Mouse (Mus musculus): ENCODE measurements at regions not wholly inside any gene's neighbourhood (a gene's known extent, or its start where the extent isn't known, plus 50 kb on each side); places are given as distances from the start of the nearest gene placed in this dataset.

GRCm38 (mm10) chr1:186267317-186267716, 150.2 kb upstream of the Lyplal1 start:
- TF ChIP-seq CTCF (IDR thresholded peaks at IDR 0.05; ENCODE audit: low read depth) = no peak
- no peak for TF ChIP-seq EP300 (optimal IDR thresholded peaks at IDR 0.05)
